Comparison of ENCODE assay signal across 8 mouse cellular contexts in the genomic region with DNA sequence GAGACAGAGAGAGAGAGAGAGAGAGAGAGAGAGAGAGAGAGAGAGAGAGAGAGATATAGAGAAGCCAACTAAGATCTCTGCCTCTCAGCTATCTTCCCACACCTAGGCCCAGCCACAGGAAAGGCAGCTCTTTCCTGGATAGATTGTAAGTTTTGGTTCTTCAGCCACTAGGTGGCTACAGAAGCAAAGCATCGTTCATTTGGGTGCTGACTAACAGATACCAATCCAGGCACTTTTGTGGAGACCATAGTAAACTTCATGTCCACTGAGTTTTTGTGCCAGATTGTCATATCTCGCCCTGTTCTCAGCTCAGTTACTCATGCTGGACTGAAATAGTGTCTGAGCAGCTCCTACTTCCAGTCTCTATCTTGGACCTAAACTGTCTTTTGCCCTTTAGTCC. TPM values are rescaled to one million over a fixed set of nuclear protein-coding genes. Genes with fewer than 3 reads are reported as not detected.
DNase-seq lines count a peak whose midpoint lies in the region; ATAC-seq and TF ChIP-seq lines count a peak whose summit lies in the region.

No protein-coding gene starts in this region.

- CTCF ChIA-PET in Patski (lab: Charles Lee) = interaction anchor here (0.8 to 3.1 kb wide), 16 partner anchors 9 to 149 kb away, joined by 3 to 12 read pairs (median 5); a partner anchor contains a TSS

- in situ Hi-C loops in Patski (cut with MboI; ENCODE audit: low pct_unique_long_range_greater_than_20kb) = no loop called here

- H3K4me1 ChIP-seq in heart, embryonic 13.5 days = peaks cover 37% of the 10 kb centered on the region
- H3K4me1 ChIP-seq in liver, embryonic 12.5 days = no peaks in the 10 kb centered on the region
- H3K4me1 ChIP-seq in forebrain, embryonic 15.5 days = no peaks in the 10 kb centered on the region

- peak; percentile 70 for TF ChIP-seq CTCF in Patski (IDR thresholded peaks at IDR 0.05)

- no peak overlapping the region for H3K4me3 ChIP-seq in heart, embryonic 13.5 days
- H3K4me3 ChIP-seq in liver, embryonic 12.5 days = no peak overlapping the region
- H3K4me3 ChIP-seq in forebrain, embryonic 15.5 days = no peak overlapping the region

- no peaks in the 10 kb centered on the region for H3K27me3 ChIP-seq in Patski
- H3K27me3 ChIP-seq in heart, embryonic 13.5 days (replicated peaks) = no peaks in the 10 kb centered on the region
- H3K27me3 ChIP-seq in liver, embryonic 12.5 days (replicated peaks) = no peaks in the 10 kb centered on the region
- no peaks in the 10 kb centered on the region for H3K27me3 ChIP-seq in forebrain, embryonic 15.5 days

- peak overlapping the region; percentile 42 for H3K27ac ChIP-seq in heart, embryonic 13.5 days (replicated peaks)
- no peak overlapping the region for H3K27ac ChIP-seq in liver, embryonic 12.5 days
- no peak overlapping the region for H3K27ac ChIP-seq in forebrain, embryonic 15.5 days (replicated peaks)

- WGBS in heart, embryonic 13.5 days = 33% methylated on average over 2 of the region's 2 CpGs
- 33% methylated on average over 2 of the region's 2 CpGs for WGBS in liver, embryonic 12.5 days (ENCODE audit: insufficient replicate concordance)
- WGBS in forebrain, embryonic 15.5 days = 41% methylated on average over 2 of the region's 2 CpGs

- H3K4me2 ChIP-seq in heart, embryonic 13.5 days = no peak overlapping the region
- H3K4me2 ChIP-seq in liver, embryonic 12.5 days = no peak overlapping the region
- H3K4me2 ChIP-seq in forebrain, embryonic 15.5 days (replicated peaks) = no peak overlapping the region

- POLR2A ChIA-PET in Patski (lab: Charles Lee) = interaction anchor here (0.6 to 1.3 kb wide), 4 partner anchors 10 to 119 kb away, joined by 3 to 5 read pairs (median 3); a partner anchor contains a TSS

- ATAC-seq in Patski = no peak
- ATAC-seq in heart, embryonic 13.5 days (ENCODE audit: extremely low read depth, insufficient number of reproducible peaks, low FRiP score, low TSS enrichment) = 0 out of 2 replicates have a peak, but pooled peaks have one; percentile 18
- 0 out of 2 replicates have a peak, but pooled peaks have one; percentile 51 for ATAC-seq in liver, embryonic 12.5 days
- no peak for ATAC-seq in forebrain, embryonic 15.5 days (replicated peaks)

- 0 out of 2 replicates have a peak overlapping the region, but pooled peaks have one; percentile 6 for H3K9ac ChIP-seq in heart, embryonic 13.5 days
- H3K9ac ChIP-seq in liver, embryonic 12.5 days = no peak overlapping the region
- no peak overlapping the region for H3K9ac ChIP-seq in forebrain, embryonic 15.5 days (replicated peaks)

- peak; percentile 39 for DNase-seq in layer of hippocampus, adult 11-12 months (ENCODE audit: low spot score)
- no peak for DNase-seq in layer of hippocampus, postnatal 36 days
- peak; percentile 65 for DNase-seq in CD4-positive, CD25-positive, alpha-beta regulatory T cell, adult 2 months (ENCODE audit: low read depth, low spot score)
- no peak for DNase-seq in Patski (ENCODE audit: low read depth, low spot score)
- DNase-seq in thymus, postnatal 14 days = peak; percentile 48

- H3K36me3 ChIP-seq in heart, embryonic 13.5 days = peaks cover 55% of the 10 kb centered on the region
- H3K36me3 ChIP-seq in liver, embryonic 12.5 days = peaks cover 55% of the 10 kb centered on the region
- peaks cover 40% of the 10 kb centered on the region for H3K36me3 ChIP-seq in forebrain, embryonic 15.5 days

- H3K9me3 ChIP-seq in heart, embryonic 13.5 days = no peaks in the 10 kb centered on the region
- H3K9me3 ChIP-seq in liver, embryonic 12.5 days (replicated peaks) = no peaks in the 10 kb centered on the region
- H3K9me3 ChIP-seq in forebrain, embryonic 15.5 days = no peaks in the 10 kb centered on the region

RNA-seq across cellular contexts. Expression of a gene that starts 26.8 kb away (rescaled TPM):
- 100 to 1,000 TPM; 236 to 243 TPM for total RNA-seq in layer of hippocampus, postnatal 36 days (2021)
- 43.9 TPM for polyA plus RNA-seq in Patski (2021)
- 120 and 128 TPM in 2 replicates for polyA plus RNA-seq in heart, embryonic 13.5 days (2015; fragmentation: Nextera tagmentation; extraction: Ambion mirVana)
- 24.9 and 25.7 TPM in 2 replicates for polyA plus RNA-seq in liver, embryonic 12.5 days (2016; fragmentation: Nextera tagmentation; extraction: Ambion mirVana)
- 101 and 104 TPM in 2 replicates for polyA plus RNA-seq in forebrain, embryonic 15.5 days (2015; fragmentation: Nextera tagmentation; extraction: Ambion mirVana)

RNA-seq across cellular contexts. Expression of a gene that starts 37.1 kb away (rescaled TPM):
- total RNA-seq in layer of hippocampus, postnatal 36 days (2021) = 10 to 100 TPM; 88.2 to 98.0 TPM
- polyA plus RNA-seq in Patski (2021) = 104 TPM
- polyA plus RNA-seq in heart, embryonic 13.5 days (2015; fragmentation: Nextera tagmentation; extraction: Ambion mirVana) = 92.8 and 96.0 TPM in 2 replicates
- polyA plus RNA-seq in liver, embryonic 12.5 days (2016; fragmentation: Nextera tagmentation; extraction: Ambion mirVana) = 40.9 and 42.5 TPM in 2 replicates
- 85.3 and 88.3 TPM in 2 replicates for polyA plus RNA-seq in forebrain, embryonic 15.5 days (2015; fragmentation: Nextera tagmentation; extraction: Ambion mirVana)

RNA-seq across cellular contexts. Expression of a gene that starts 44.1 kb away (rescaled TPM):
- 10 to 100 TPM; 14.5 to 15.2 TPM for total RNA-seq in layer of hippocampus, postnatal 36 days (2021)
- 30.9 TPM for polyA plus RNA-seq in Patski (2021)
- polyA plus RNA-seq in heart, embryonic 13.5 days (2015; fragmentation: Nextera tagmentation; extraction: Ambion mirVana) = 37.2 and 38.6 TPM in 2 replicates
- polyA plus RNA-seq in liver, embryonic 12.5 days (2016; fragmentation: Nextera tagmentation; extraction: Ambion mirVana) = 50.0 and 53.0 TPM in 2 replicates
- polyA plus RNA-seq in forebrain, embryonic 15.5 days (2015; fragmentation: Nextera tagmentation; extraction: Ambion mirVana) = 103 and 115 TPM in 2 replicates

Comparison
In these comparisons a context has a peak if more than half of its experiments do, and no peak if none do; other contexts are left out.
1. DNase-seq: peak in layer of hippocampus, adult 11-12 months (single experiment), CD4-positive, CD25-positive, alpha-beta regulatory T cell, adult 2 months (single experiment) and thymus, postnatal 14 days (single experiment); none in layer of hippocampus, postnatal 36 days (0 of 2) and Patski (single experiment).
2. ATAC-seq: peak in heart, embryonic 13.5 days (single experiment) and liver, embryonic 12.5 days (single experiment); none in Patski (single experiment) and forebrain, embryonic 15.5 days (single experiment).